Mouse (Mus musculus) liver, postnatal 0 days (tissue): ENCODE data around the gene Vps13c.

Source experiments
- CTCF ChIP-seq: sonication (generic); IDR thresholded peaks from 2 replicates; pipeline ENCODE4 v1.5.1; 2016; ENCODE audit warnings: antibody characterized with exemption, low read depth
- EP300 ChIP-seq: IDR thresholded peaks from 2 replicates; pipeline ENCODE4 v1.6.1; 2016; ENCODE audit warnings: antibody characterized with exemption, low read depth, mild to moderate bottlenecking

DNA sequence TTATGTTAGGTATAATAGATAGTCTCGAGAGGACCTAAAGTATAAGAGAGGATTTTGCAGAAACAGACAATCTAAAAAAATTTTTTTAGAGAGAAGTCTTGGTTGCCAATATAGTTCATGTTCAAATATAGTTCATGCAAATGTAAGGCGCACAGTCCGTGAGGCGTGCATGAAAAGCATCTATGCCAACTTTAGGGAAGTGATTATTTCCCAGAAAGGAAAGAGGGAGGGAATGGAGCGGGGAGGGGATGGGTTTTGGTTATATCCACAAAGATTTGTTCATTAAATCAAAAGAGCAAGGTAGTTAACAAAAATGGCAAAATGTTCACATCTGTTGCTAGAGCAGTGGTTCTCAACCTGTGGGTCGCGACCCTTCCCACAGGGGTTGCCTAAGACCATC is 166.4 kb downstream of the Vps13c start:
- TF ChIP-seq CTCF (no peak), EP300 (no peak)
